ENCODE assay signal across 10 mouse cellular contexts in genomic region chr2:128339643-128340487, GRCm38 (mm10).
DNase-seq lines count a peak whose midpoint lies in the region; ATAC-seq and TF ChIP-seq lines count a peak whose summit lies in the region.
"Had no signal": no experiment of that assay in that cellular context is flagged by ENCODE, and none has a peak within 500 bp of the region (broad histone marks: within the 10 kb centered on the region; RNA-seq: fewer than 3 reads in every experiment).

No protein-coding gene starts in this region.

- intact Hi-C loops in gastrocnemius, postnatal 36 days (cut with DNase I) = loop anchor here (1.0 kb wide), 1 partner anchor 19 kb away; no protein-coding TSS in a partner anchor

- no peak overlapping the region for H3K9ac ChIP-seq in liver, embryonic 13.5 days

- 22% methylated on average over 19 of the region's 19 CpGs for WGBS in liver, embryonic 13.5 days (ENCODE audit: insufficient replicate concordance)

- peak overlapping the region; percentile 19 for H3K4me3 ChIP-seq in bone marrow macrophage, adult 2 months (ENCODE audit: insufficient read depth, low read length)
- no peak overlapping the region for H3K4me3 ChIP-seq in liver, embryonic 13.5 days (replicated peaks)
- H3K4me3 ChIP-seq: left cerebral cortex, adult 2 months had no signal

- DNase-seq in gastrocnemius, adult 18-20 months (ENCODE audit: low spot score) = peak; percentile 28
- no peak for DNase-seq in gastrocnemius, postnatal 36 days
- no peak for DNase-seq in liver, embryonic 13.5 days
- DNase-seq in right cerebral cortex, postnatal 36 days (ENCODE audit: low spot score in 2 of 2) = no peak
- DNase-seq in thymus, adult 18-20 months = no peak
- DNase-seq in urinary bladder, postnatal 36 days (ENCODE audit: low spot score in 2 of 2) = no peak

- H3K4me2 ChIP-seq in liver, embryonic 13.5 days = peak overlapping the region; percentile 16; the same call in 1 of the 2 replicates

- peak overlapping the region; percentile 99 for H3K27ac ChIP-seq in bone marrow macrophage, adult 2 months (ENCODE audit: insufficient read depth, low read depth, low read length)
- H3K27ac ChIP-seq in liver, embryonic 13.5 days = peak overlapping the region; percentile 34
- H3K27ac ChIP-seq: left cerebral cortex, adult 2 months had no signal

- peak; percentile 2 to 19; a peak in 2 of 4 replicates for ATAC-seq in hematopoietic stem cell, adult 5-6 weeks (replicated peaks in 1 of 2; ENCODE audit: insufficient read depth in 1 of 2, low FRiP score in 2 of 2, low TSS enrichment in 1 of 2, low read depth in 1 of 2, poor library complexity in 2 of 2, severe bottlenecking in 2 of 2)
- ATAC-seq in liver, embryonic 13.5 days (ENCODE audit: low read depth) = no peak
- ATAC-seq: Patski had no signal

- peaks cover 66% of the 10 kb centered on the region for H3K4me1 ChIP-seq in bone marrow macrophage, adult 2 months (ENCODE audit: control insufficient read depth, insufficient read depth, low read length)
- H3K4me1 ChIP-seq in liver, embryonic 13.5 days (replicated peaks) = peaks cover 28% of the 10 kb centered on the region

- TF ChIP-seq POLR2A in bone marrow macrophage, adult 2 months (IDR thresholded peaks at IDR 0.05; ENCODE audit: borderline replicate concordance, low read depth, low read length) = no peak

- no peaks in the 10 kb centered on the region for H3K27me3 ChIP-seq in liver, embryonic 13.5 days
- H3K27me3 ChIP-seq: Patski had no signal

- no peaks in the 10 kb centered on the region for H3K36me3 ChIP-seq in liver, embryonic 13.5 days

- no peaks in the 10 kb centered on the region for H3K9me3 ChIP-seq in liver, embryonic 13.5 days (replicated peaks)

- TF ChIP-seq CTCF in bone marrow macrophage, adult 2 months (IDR thresholded peaks at IDR 0.05; ENCODE audit: low read depth, low read length) = no peak
